In genomic region chr1:13784396-13784795, GRCm38 (mm10) we compare ENCODE assay signal across 8 mouse cellular contexts.
A peak's percentile ranks its signal among the peaks of the same experiment; 100 is the strongest.
DNase-seq lines count a peak whose midpoint lies in the region; ATAC-seq and TF ChIP-seq lines count a peak whose summit lies in the region.

No protein-coding gene starts in this region.

- H3K9ac ChIP-seq in forebrain, embryonic 14.5 days (ENCODE audit: low read length), result no peak overlapping the region
- no peak overlapping the region for H3K9ac ChIP-seq in forebrain, embryonic 11.5 days (ENCODE audit: low read length)
- H3K9ac ChIP-seq in midbrain, embryonic 15.5 days, result no peak overlapping the region

- H3K4me2 ChIP-seq in forebrain, embryonic 14.5 days (ENCODE audit: low read length), result no peak overlapping the region
- no peak overlapping the region for H3K4me2 ChIP-seq in forebrain, embryonic 11.5 days (ENCODE audit: low read depth, low read length, severe bottlenecking)
- H3K4me2 ChIP-seq in midbrain, embryonic 15.5 days, result no peak overlapping the region

- ATAC-seq in forebrain, embryonic 14.5 days, result no peak; the same call in 1 of the 2 replicates
- ATAC-seq in forebrain, embryonic 11.5 days (replicated peaks; ENCODE audit: low FRiP score), result no peak
- ATAC-seq in midbrain, embryonic 15.5 days (replicated peaks), result no peak; the same call in 1 of the 2 replicates

- DNase-seq in forebrain, embryonic 14.5 days (ENCODE audit: low spot score), result peak; percentile 88
- DNase-seq in forebrain, embryonic 11.5 days (ENCODE audit: low spot score), result no peak
- peak; percentile 36 for DNase-seq in midbrain, embryonic 10.5 days (ENCODE audit: low spot score)
- peak; percentile 92 for DNase-seq in brain, embryonic 14.5 days (ENCODE audit: low read depth)
- peak; percentile 36 for DNase-seq in heart, postnatal 4 days
- DNase-seq in lung, postnatal 25 days (ENCODE audit: low spot score), result peak; percentile 37
- DNase-seq in yolk sac, embryonic 10.5 days (ENCODE audit: low spot score), result peak; percentile 22

- no peak for TF ChIP-seq POLR2A in brain, embryonic 14.5 days (IDR thresholded peaks at IDR 0.05; ENCODE audit: borderline replicate concordance, extremely low read depth, insufficient read depth, insufficient read length, poor library complexity, severe bottlenecking)

- peak; percentile 74; the same call in 1 of the 2 replicates for TF ChIP-seq CTCF in brain, embryonic 14.5 days (IDR thresholded peaks at IDR 0.05; ENCODE audit: borderline replicate concordance, extremely low read depth, insufficient read depth, insufficient read length)

- no peaks in the 10 kb centered on the region for H3K4me1 ChIP-seq in forebrain, embryonic 14.5 days (ENCODE audit: control insufficient read depth, insufficient read depth, low read length)
- H3K4me1 ChIP-seq in forebrain, embryonic 11.5 days (replicated peaks; ENCODE audit: control insufficient read depth, insufficient read depth, low read length), result no peaks in the 10 kb centered on the region
- H3K4me1 ChIP-seq in midbrain, embryonic 10.5 days, result no peaks in the 10 kb centered on the region
- H3K4me1 ChIP-seq in midbrain, embryonic 15.5 days, result no peaks in the 10 kb centered on the region

- WGBS in forebrain, embryonic 14.5 days, result 5% methylated on average over 4 of the region's 4 CpGs
- whole genome bisulfite sequencing in forebrain, embryonic 11.5 days, result 8% methylated on average over 4 of the region's 4 CpGs
- WGBS in midbrain, embryonic 10.5 days, result 13% methylated on average over 4 of the region's 4 CpGs
- 4% methylated on average over 4 of the region's 4 CpGs for WGBS in midbrain, embryonic 15.5 days

- H3K27ac ChIP-seq in forebrain, embryonic 14.5 days (ENCODE audit: low read depth, low read length), result no peak overlapping the region
- no peak overlapping the region for H3K27ac ChIP-seq in forebrain, embryonic 11.5 days (ENCODE audit: low read depth, low read length)
- no peak overlapping the region for H3K27ac ChIP-seq in midbrain, embryonic 10.5 days (replicated peaks)
- H3K27ac ChIP-seq in midbrain, embryonic 15.5 days, result no peak overlapping the region

- no peaks in the 10 kb centered on the region for H3K27me3 ChIP-seq in forebrain, embryonic 14.5 days (replicated peaks; ENCODE audit: control insufficient read depth, insufficient read depth, low read length)
- H3K27me3 ChIP-seq in forebrain, embryonic 11.5 days (ENCODE audit: control insufficient read depth, insufficient read depth, low read length), result no peaks in the 10 kb centered on the region
- 0 out of 2 replicates have a peak, but pooled peaks cover 9% of the 10 kb centered on the region for H3K27me3 ChIP-seq in midbrain, embryonic 10.5 days (ENCODE audit: low read depth, poor library complexity, severe bottlenecking)
- H3K27me3 ChIP-seq in midbrain, embryonic 15.5 days (replicated peaks), result no peaks in the 10 kb centered on the region

- no peak overlapping the region for H3K4me3 ChIP-seq in forebrain, embryonic 14.5 days (ENCODE audit: low read depth, low read length)
- H3K4me3 ChIP-seq in forebrain, embryonic 11.5 days (ENCODE audit: low read depth, low read length), result no peak overlapping the region
- no peak overlapping the region for H3K4me3 ChIP-seq in midbrain, embryonic 10.5 days
- no peak overlapping the region for H3K4me3 ChIP-seq in midbrain, embryonic 15.5 days

- no peaks in the 10 kb centered on the region for H3K9me3 ChIP-seq in forebrain, embryonic 14.5 days (replicated peaks; ENCODE audit: control insufficient read depth, low read length)
- H3K9me3 ChIP-seq in forebrain, embryonic 11.5 days (ENCODE audit: control insufficient read depth, low read length), result no peaks in the 10 kb centered on the region
- H3K9me3 ChIP-seq in midbrain, embryonic 10.5 days (replicated peaks), result no peaks in the 10 kb centered on the region
- H3K9me3 ChIP-seq in midbrain, embryonic 15.5 days, result no peaks in the 10 kb centered on the region

- H3K36me3 ChIP-seq in forebrain, embryonic 14.5 days (ENCODE audit: control insufficient read depth, insufficient read depth, low read length), result no peaks in the 10 kb centered on the region
- no peaks in the 10 kb centered on the region for H3K36me3 ChIP-seq in forebrain, embryonic 11.5 days (ENCODE audit: control insufficient read depth, insufficient read depth, low read length)
- no peaks in the 10 kb centered on the region for H3K36me3 ChIP-seq in midbrain, embryonic 10.5 days
- no peaks in the 10 kb centered on the region for H3K36me3 ChIP-seq in midbrain, embryonic 15.5 days (replicated peaks)
